Mouse (Mus musculus) ovary, adult 18-20 months (tissue): ENCODE measurements at regions not wholly inside any gene's neighbourhood (a gene's known extent, or its start where the extent isn't known, plus 50 kb on each side); places are given as distances from the start of the nearest gene placed in this dataset.
A peak's percentile ranks its signal among the peaks of the same experiment; 100 is the strongest.

Source experiments
- DNase-seq: peaks from one replicate; pipeline ENCODE4 v3.0.0; 2022; ENCODE audit warnings: low spot score, mixed read lengths

DNA sequence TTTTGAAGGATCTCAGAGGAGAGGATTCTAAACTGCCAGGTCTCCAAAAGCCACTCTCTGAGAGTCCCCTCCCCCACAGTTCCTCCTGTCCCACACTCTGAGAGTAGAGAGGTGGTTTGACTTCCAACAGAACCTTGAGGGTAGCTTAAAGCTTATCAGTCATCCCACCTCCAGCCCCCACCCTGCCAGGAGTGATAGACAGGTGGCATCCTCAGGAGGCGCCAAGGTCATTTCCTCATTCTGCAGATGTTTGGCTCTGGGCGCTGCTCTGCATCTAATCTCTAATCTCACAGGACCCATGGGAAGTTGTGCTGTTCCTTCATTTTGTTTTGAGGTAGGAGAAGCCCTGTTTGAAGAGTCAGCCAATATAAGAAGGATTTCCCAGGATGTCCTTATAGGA lies 96.2 kb downstream of the Hes1 start:
- DNase-seq = no peak

GRCm38 (mm10) chr16:30163303-30163702 lies 99.1 kb downstream of the Hes1 start:
- DNase-seq = no peak

- no peak for DNase-seq
These were observed 101.5 kb downstream of the Hes1 start for GRCm38 (mm10) chr16:30165667-30166180.

GRCm38 (mm10) chr16:30171381-30172079 lies 95.8 kb downstream of the Cpn2 start:
- peak; percentile 36 for DNase-seq

DNA sequence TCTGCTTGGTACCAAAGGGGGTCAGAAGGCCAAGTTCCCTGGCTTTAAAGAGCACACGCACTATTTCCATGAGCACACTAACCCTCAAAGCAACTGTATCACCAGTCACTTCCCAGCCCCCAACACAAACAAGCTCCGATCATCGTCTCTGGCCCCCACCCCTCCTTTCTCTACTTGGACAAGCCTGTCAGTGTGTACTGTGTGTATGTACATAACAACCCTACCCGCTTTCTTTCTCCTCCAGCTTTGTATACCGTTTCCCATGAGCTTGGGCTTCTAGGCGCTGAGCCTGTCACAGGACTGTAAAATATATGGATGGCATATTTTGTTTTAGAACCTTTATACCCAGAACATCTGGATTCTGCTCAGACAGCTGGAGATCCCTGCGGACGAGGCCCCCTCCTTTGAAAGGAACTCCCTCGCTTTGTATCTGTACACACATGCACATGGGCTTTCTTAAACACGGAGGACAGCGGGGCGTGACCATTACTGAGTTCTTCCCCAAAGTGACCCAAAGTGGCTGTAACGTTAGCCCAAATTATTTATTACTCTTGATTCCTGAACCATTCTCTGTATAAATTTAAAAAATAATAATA lies 95.1 kb downstream of the Cpn2 start:
- no peak for DNase-seq

DNA sequence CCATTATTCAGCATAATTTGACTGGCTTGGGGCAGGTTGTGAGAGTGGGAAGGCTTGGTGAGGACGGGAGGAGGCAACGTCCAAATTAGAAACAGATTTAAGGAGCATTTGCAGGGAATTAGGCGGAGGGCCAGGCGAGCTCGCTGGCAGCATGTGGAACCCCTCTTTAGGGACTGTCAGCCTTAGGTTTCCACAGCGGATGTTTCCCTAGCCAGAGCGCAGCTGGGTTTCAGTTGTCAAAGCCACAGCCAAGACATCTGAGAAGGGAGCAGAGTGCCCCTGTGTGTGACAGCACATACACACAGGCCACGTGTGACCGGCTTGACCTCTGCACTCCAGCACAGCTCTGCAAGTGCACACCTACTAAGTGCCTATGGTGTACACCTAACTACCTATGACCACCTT lies 94.5 kb downstream of the Cpn2 start:
- DNase-seq = no peak

DNA sequence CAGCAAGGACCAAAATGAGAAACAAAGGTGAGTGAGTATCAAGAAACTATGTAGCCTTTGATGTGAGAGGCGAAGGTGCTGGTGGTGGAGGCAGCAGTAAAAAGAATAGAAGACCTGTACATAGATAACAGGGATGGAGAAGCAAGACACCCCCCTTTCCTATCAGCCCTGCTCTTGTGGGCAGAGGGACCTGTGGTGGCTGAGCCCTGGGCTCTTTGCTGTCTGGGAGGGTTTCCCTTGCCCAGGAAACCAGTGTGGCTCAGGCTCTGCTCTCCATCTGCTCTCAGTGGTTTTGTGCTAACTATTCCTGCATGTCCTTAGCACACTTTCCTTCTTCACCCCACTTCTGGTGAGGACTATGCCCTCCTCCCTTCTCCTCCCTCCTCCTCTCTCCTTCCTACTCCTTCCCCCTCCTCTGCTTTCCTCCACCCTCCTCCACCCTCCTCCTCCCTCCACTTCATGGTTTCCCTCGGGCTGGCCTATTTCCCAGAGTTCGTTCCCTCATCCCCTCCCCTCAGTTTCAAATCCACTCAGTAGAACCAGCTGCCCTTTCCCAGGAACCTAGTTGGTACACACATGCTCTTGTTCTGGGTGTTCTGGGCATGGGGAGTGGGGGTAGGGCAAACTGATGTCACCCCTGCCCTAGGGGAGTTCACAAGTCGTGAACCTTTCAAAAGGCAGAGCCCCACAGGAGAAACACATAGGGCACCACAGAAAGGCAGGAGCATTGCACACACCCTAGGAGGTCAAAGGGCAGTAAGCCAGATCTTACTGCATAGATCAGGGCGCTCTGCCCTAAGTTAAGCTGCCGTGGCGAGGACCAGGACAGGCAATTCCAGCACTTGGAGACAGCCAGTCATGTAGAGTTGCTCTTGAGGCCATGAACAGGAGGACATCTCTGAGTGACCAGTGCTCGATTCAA lies 93.1 kb downstream of the Cpn2 start:
- no peak for DNase-seq

DNA sequence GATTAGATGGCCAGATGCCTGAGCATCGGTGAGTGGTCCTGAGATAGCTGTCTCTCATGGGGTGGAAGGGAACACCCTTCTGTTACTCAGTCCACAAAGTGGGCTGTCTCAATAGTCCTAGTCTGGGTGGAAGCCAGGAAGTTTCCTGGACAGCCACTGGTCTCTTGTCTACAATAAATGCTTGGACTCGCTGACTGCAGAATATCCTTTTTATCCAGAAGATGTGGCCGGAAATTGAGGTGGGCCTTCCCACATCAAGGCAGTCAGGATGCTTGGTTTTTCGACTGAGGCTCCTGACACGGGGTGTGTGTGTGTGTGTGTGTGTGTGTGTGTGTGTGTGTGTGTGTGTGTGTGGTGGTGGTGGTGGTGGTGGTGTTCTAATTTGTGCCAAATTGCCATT lies 91.0 kb downstream of the Cpn2 start:
- no peak for DNase-seq

DNA sequence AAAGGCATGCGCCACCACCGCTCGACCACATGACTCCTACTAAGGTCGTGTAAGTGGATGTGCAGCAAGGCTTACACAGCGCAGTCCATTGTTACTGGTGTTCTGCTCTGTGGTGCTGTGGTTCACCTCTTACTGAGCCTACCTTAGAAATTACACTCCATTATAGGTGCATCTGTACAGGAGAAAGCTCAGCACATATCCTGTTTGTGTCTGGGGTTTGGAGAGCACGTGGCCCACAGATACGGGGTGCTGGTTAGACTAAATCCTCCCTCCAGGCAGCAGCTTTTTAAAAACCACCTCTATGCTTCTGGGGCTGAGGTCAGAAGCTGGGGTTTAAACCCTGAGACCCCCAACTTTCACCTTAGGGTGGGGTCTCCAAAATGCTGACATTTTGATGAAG lies 89.5 kb downstream of the Cpn2 start:
- DNase-seq = no peak

DNA sequence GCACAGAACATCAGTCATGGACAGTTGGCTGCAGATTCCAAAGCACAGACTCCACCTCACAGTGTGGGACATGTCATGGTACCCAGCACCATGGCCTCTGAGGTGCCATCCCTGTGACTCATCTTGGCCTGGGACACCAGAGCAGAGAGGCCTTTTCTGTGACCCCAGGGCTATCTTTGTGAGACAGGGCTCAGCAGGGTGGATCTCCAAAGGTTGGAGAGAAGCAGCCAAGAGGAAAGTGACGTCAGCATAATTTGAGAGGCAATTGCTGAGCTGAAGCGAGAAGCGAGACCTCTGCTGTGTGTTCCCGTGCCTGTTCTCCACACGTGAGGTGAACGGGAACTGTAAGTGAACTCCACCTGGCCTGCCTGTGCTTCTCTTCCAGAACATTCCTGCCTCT lies 88.7 kb downstream of the Cpn2 start:
- DNase-seq = no peak

DNA sequence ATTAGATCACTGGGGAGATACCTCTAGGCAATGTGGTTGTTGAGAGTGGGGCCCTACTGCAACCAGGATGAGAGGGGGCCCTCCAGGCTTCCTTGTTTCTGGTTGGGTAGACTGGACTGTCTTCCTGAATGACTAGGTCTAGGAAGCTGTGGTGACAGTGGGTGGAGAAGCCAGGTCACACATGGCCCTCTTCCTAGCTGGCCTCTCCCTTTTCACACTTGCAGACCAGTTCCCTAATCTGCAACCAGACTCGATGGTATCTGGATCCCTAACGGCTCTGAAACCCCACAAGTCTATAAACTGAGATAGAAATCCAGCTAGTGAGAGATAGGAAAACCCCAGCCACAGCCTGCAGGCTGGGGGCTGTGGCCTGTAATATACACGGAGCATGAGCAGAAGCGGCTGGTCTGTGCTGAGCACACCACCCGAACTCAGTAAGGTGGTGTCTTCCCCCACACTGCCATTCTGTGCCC lies 87.8 kb downstream of the Cpn2 start:
- no peak for DNase-seq

- no peak for DNase-seq
These were observed 86.2 kb downstream of the Cpn2 start for GRCm38 (mm10) chr16:30181116-30181515.

GRCm38 (mm10) chr16:30184591-30185265 lies 82.6 kb downstream of the Cpn2 start:
- peak; percentile 59 for DNase-seq

- no peak for DNase-seq
These were observed 81.6 kb downstream of the Cpn2 start for GRCm38 (mm10) chr16:30185707-30186106.

DNA sequence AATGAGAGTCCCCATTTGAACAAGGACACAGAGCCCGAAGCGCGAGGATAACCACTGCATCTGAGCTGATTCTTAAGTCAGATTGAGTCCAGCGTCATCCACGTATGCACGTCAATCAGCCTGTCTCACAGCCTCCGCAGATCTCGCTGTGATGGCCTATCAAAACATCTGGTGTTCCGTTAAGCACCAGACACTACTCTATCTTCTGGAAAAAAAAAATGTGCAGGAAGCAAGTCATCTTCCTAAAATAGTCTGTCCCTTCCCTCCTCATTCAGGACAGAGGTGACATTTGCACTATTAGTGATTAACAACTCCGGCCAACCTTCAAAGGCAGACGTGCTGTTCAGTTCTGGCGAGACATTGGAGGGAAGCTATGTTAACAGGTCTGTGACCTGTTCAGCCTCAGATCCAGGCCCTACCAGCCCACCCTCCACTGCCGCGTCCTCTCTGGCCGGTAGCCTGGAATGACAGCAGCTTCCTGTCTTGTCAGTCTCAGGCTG lies 81.0 kb downstream of the Cpn2 start:
- DNase-seq = no peak

GRCm38 (mm10) chr16:30186701-30187270 lies 80.5 kb downstream of the Cpn2 start:
- DNase-seq = peak; percentile 42

GRCm38 (mm10) chr16:30187400-30187799 lies 79.9 kb downstream of the Cpn2 start:
- no peak for DNase-seq

GRCm38 (mm10) chr16:30187907-30188414 lies 79.3 kb downstream of the Cpn2 start:
- DNase-seq = peak; percentile 97

GRCm38 (mm10) chr16:30188769-30189430 lies 78.4 kb downstream of the Cpn2 start:
- DNase-seq = peak; percentile 88

- DNase-seq = no peak
These were observed 76.9 kb downstream of the Cpn2 start for GRCm38 (mm10) chr16:30190351-30190750.
